Mouse (Mus musculus): ENCODE measurements around the gene Macrod2. TPM values are rescaled to one million over a fixed set of nuclear protein-coding genes. Genes with fewer than 3 reads are reported as not detected.

Gene Macrod2
- polyA plus RNA-seq, 1 experiment from 2014 or later = 25.7 TPM

DNA sequence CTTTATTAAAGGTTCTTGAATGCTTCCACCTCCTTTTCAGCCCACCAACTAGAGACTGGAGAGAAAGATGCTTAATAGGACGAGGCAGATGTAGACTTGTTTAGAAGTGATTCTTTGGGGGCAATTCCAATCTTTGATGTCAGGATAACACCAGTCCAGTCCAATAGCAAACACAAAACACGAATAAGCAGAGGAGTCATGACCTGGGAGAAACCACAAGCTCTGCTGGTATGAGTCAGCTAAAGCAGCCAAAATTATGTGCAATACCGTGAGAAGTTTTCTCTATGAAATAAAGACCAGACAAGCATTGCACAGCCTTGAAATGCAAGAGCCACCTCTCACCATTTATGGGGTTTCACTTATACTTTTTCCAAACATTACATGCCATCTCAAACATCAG lies 774.5 kb downstream of the Macrod2 start:
- H3K27ac ChIP-seq (ENCODE audit: low read depth, low read length) = no peak overlapping the region

DNA sequence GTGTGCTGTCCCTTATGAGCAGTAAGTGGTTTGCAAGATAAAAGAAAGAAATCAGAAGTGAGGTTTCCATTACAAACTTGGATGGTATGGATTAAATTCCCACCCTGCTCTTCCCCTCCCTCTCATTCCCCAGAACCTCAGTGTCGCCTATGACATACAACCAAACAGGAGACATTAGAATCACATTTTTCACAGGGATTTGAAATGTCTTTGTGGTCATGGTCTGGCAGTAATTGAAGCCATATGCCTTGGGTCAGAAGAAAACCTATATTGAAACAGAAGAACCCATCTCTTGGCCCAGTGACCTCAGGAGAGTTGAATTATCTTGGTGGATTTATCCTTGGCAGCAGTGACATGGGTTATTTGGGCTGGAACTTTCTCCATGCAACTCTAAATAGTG lies 778.1 kb downstream of the Macrod2 start:
- Histone ChIP-seq H3K9me3 (ENCODE audit: control insufficient read depth) (no peaks in the 10 kb centered on the region), H3K36me3 (ENCODE audit: control insufficient read depth, insufficient read depth) (no peaks in the 10 kb centered on the region), H3K27ac (ENCODE audit: low read depth, low read length) (no peak overlapping the region), H3K9ac (ENCODE audit: low read depth, low read length) (no peak overlapping the region), H3K4me1 (replicated peaks; ENCODE audit: control insufficient read depth, insufficient read depth, low read length) (no peaks in the 10 kb centered on the region), H3K4me3 (ENCODE audit: low read depth, low read length) (no peak overlapping the region), H3K4me2 (replicated peaks; ENCODE audit: low read depth) (no peak overlapping the region), H3K27me3 (replicated peaks; ENCODE audit: control insufficient read depth, insufficient read depth, low read length) (no peaks in the 10 kb centered on the region)
- WGBS = 86% methylated on average over 1 of the region's 1 CpGs
- ATAC-seq = no peak
- TF ChIP-seq CTCF (IDR thresholded peaks at IDR 0.05; ENCODE audit: low read depth) = no peak

More for the DNA sequence above, 774.5 kb downstream of the Macrod2 start:
- ATAC-seq = no peak
- Histone ChIP-seq H3K4me3 (ENCODE audit: low read depth, low read length) (no peak overlapping the region), H3K9me3 (ENCODE audit: control insufficient read depth) (no peaks in the 10 kb centered on the region), H3K27me3 (replicated peaks; ENCODE audit: control insufficient read depth, insufficient read depth, low read length) (no peaks in the 10 kb centered on the region), H3K36me3 (ENCODE audit: control insufficient read depth, insufficient read depth) (no peaks in the 10 kb centered on the region), H3K4me1 (replicated peaks; ENCODE audit: control insufficient read depth, insufficient read depth, low read length) (no peaks in the 10 kb centered on the region), H3K4me2 (replicated peaks; ENCODE audit: low read depth) (no peak overlapping the region), H3K9ac (ENCODE audit: low read depth, low read length) (no peak overlapping the region)
- 77% methylated on average over 3 of the region's 3 CpGs for WGBS
- TF ChIP-seq CTCF (IDR thresholded peaks at IDR 0.05; ENCODE audit: low read depth) = no peak

DNA sequence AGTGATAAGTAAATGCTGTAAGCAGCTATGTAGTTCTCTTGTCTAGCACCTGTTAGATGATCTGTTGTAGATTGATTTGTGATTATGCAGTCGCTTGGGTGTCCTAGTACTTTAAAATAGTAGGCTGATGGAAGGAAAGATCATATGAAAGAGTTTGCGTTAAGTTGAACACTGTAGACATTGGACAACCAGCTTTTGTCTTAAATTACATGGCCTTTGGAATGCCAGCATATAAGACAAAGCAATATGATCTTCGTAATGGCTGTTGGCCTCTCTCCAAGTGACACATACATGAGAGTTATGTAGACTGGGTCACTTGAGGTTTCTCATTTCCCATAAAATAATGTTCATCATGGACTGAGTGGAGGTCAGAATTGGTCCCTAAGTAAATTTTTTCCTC lies 778.5 kb downstream of the Macrod2 start:
- Histone ChIP-seq H3K36me3 (ENCODE audit: control insufficient read depth, insufficient read depth) (no peaks in the 10 kb centered on the region), H3K4me1 (replicated peaks; ENCODE audit: control insufficient read depth, insufficient read depth, low read length) (no peaks in the 10 kb centered on the region), H3K9ac (ENCODE audit: low read depth, low read length) (no peak overlapping the region), H3K4me2 (replicated peaks; ENCODE audit: low read depth) (no peak overlapping the region), H3K27ac (ENCODE audit: low read depth, low read length) (no peak overlapping the region), H3K9me3 (ENCODE audit: control insufficient read depth) (no peaks in the 10 kb centered on the region), H3K27me3 (replicated peaks; ENCODE audit: control insufficient read depth, insufficient read depth, low read length) (no peaks in the 10 kb centered on the region), H3K4me3 (ENCODE audit: low read depth, low read length) (no peak overlapping the region)
- no peak for TF ChIP-seq CTCF (IDR thresholded peaks at IDR 0.05; ENCODE audit: low read depth)
- ATAC-seq = no peak
- WGBS = 75% methylated on average over 3 of the region's 3 CpGs

DNA sequence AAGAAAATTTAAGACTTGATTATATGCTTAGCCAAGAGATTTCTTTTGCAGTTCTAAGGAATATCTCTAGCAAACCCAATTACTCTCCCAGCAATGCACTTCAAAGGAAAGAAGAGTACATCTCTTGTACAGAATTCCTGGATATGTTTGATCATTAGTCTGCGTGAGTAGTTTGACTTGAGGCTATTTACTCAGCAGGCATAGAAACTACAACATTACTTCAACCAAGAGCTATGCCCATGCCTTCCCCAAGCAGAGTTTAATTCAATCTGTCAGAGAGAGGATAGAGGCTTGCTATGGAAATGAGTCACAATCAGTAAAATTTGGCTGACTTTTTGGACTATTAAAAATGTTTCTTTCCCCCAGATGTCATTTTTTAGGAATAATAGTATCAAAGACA lies 785.5 kb downstream of the Macrod2 start:
- H3K9ac ChIP-seq (ENCODE audit: low read depth, low read length) = no peak overlapping the region
- ATAC-seq = no peak
- no peak for TF ChIP-seq CTCF (IDR thresholded peaks at IDR 0.05; ENCODE audit: low read depth)
- no peaks in the 10 kb centered on the region for H3K27me3 ChIP-seq (replicated peaks; ENCODE audit: control insufficient read depth, insufficient read depth, low read length)
- H3K27ac ChIP-seq (ENCODE audit: low read depth, low read length) = no peak overlapping the region
- H3K4me1 ChIP-seq (replicated peaks; ENCODE audit: control insufficient read depth, insufficient read depth, low read length) = no peaks in the 10 kb centered on the region
- H3K9me3 ChIP-seq (ENCODE audit: control insufficient read depth) = no peaks in the 10 kb centered on the region
- no peak overlapping the region for H3K4me3 ChIP-seq (ENCODE audit: low read depth, low read length)
- no peak overlapping the region for H3K4me2 ChIP-seq (replicated peaks; ENCODE audit: low read depth)
- no peaks in the 10 kb centered on the region for H3K36me3 ChIP-seq (ENCODE audit: control insufficient read depth, insufficient read depth)
- 66% methylated on average over 1 of the region's 1 CpGs for WGBS

DNA sequence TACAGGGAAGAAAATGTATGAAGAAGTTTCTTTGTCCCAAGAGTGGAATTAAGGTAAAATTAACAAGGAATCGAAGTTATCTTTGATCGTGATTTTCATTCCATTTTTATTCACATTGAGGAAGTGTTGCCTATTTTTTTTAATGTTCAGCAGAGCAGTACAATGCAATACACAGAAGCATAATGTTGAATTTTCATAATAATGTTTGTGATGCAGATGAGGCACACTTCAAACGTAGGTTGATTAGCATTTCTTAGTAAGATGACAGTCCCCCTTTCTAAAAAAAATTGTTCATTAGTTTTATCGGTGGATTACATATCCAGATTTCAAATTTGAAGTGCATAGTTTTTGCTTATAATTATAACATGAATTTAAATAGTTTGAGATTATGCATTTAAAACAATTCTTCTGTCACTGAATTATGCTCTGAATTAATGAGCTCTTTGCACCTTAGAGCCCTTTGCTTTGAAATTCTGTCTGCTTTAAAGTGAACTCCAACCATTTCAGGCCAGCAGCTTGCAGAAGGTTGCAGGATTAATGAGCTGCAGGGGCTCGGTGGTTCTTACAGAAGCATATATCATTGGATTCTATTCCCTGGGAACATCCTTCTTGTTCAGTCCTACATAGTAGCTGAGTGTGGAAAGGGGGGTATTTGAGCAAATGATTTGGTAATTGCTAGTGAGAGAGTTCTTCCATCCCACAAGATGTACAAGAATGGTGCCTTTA lies 787.1 kb downstream of the Macrod2 start:
- ATAC-seq = no peak
- H3K27ac ChIP-seq (ENCODE audit: low read depth, low read length) = no peak overlapping the region
- no peaks in the 10 kb centered on the region for H3K9me3 ChIP-seq (ENCODE audit: control insufficient read depth)
- no peak for TF ChIP-seq CTCF (IDR thresholded peaks at IDR 0.05; ENCODE audit: low read depth)
- H3K9ac ChIP-seq (ENCODE audit: low read depth, low read length) = no peak overlapping the region
- no peaks in the 10 kb centered on the region for H3K36me3 ChIP-seq (ENCODE audit: control insufficient read depth, insufficient read depth)
- H3K27me3 ChIP-seq (replicated peaks; ENCODE audit: control insufficient read depth, insufficient read depth, low read length) = no peaks in the 10 kb centered on the region
- H3K4me3 ChIP-seq (ENCODE audit: low read depth, low read length) = no peak overlapping the region
- no peaks in the 10 kb centered on the region for H3K4me1 ChIP-seq (replicated peaks; ENCODE audit: control insufficient read depth, insufficient read depth, low read length)
- WGBS = 81% methylated on average over 5 of the region's 5 CpGs
- H3K4me2 ChIP-seq (replicated peaks; ENCODE audit: low read depth) = no peak overlapping the region

DNA sequence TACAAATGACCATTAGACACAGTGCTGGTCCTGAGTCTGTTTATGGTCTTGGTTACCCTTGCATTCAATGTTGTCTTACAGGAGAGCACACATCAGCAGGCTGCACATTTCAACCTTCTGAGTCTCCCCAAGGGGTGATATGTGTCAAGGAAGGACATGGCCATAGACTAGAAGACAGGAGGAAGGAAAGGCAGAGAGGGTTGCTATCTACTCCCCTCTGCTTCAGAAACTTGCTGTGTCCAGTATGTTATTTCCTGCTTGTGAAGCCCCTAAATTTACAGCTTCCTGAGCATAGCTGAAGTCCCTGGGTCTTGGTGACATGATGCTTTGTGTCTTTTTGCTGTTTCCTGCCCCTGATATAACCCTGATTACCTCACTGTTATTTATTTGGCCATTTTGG lies 799.4 kb downstream of the Macrod2 start:
- no peaks in the 10 kb centered on the region for H3K36me3 ChIP-seq (ENCODE audit: control insufficient read depth, insufficient read depth)
- H3K4me1 ChIP-seq (replicated peaks; ENCODE audit: control insufficient read depth, insufficient read depth, low read length) = no peaks in the 10 kb centered on the region
- H3K9ac ChIP-seq (ENCODE audit: low read depth, low read length) = no peak overlapping the region
- TF ChIP-seq CTCF (IDR thresholded peaks at IDR 0.05; ENCODE audit: low read depth) = no peak
- no peaks in the 10 kb centered on the region for H3K27me3 ChIP-seq (replicated peaks; ENCODE audit: control insufficient read depth, insufficient read depth, low read length)
- ATAC-seq = no peak
- H3K4me3 ChIP-seq (ENCODE audit: low read depth, low read length) = no peak overlapping the region
- no peaks in the 10 kb centered on the region for H3K9me3 ChIP-seq (ENCODE audit: control insufficient read depth)
- no peak overlapping the region for H3K27ac ChIP-seq (ENCODE audit: low read depth, low read length)
- no peak overlapping the region for H3K4me2 ChIP-seq (replicated peaks; ENCODE audit: low read depth)

DNA sequence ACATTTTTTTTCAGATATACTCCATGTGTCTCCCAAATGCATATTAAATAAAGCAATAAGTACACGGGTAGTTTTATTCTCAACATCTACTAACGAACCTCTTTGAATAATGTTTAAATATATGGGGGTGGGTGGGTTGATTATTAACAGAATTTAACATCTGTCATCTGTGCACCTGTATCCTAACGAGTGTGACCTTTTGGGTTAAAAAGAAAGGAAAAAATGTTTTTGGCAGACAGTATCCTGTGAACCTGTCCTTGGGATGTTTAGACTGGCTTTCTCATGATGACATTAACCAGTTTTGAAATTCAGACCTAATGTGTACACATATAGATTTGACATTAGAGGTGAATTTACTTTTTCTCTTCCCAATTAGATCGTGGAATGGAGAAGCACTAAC lies 805.4 kb downstream of the Macrod2 start:
- H3K9me3 ChIP-seq (ENCODE audit: control insufficient read depth) = no peaks in the 10 kb centered on the region
- TF ChIP-seq CTCF (IDR thresholded peaks at IDR 0.05; ENCODE audit: low read depth) = no peak
- no peaks in the 10 kb centered on the region for H3K4me1 ChIP-seq (replicated peaks; ENCODE audit: control insufficient read depth, insufficient read depth, low read length)
- WGBS = 58% methylated on average over 4 of the region's 4 CpGs
- no peaks in the 10 kb centered on the region for H3K36me3 ChIP-seq (ENCODE audit: control insufficient read depth, insufficient read depth)
- no peaks in the 10 kb centered on the region for H3K27me3 ChIP-seq (replicated peaks; ENCODE audit: control insufficient read depth, insufficient read depth, low read length)
- no peak overlapping the region for H3K9ac ChIP-seq (ENCODE audit: low read depth, low read length)
- H3K27ac ChIP-seq (ENCODE audit: low read depth, low read length) = no peak overlapping the region
- H3K4me3 ChIP-seq (ENCODE audit: low read depth, low read length) = no peak overlapping the region
- H3K4me2 ChIP-seq (replicated peaks; ENCODE audit: low read depth) = no peak overlapping the region
- no peak for ATAC-seq

Measured in intestine, postnatal 0 days (tissue).